Mouse (Mus musculus) heart, adult 10 weeks (tissue): ENCODE results near the gene Serpind1. TPM values are rescaled to one million over a fixed set of nuclear protein-coding genes. Genes with fewer than 3 reads are reported as not detected.

Source experiments
- polyA plus RNA-seq: library from polyadenylated mRNA; stranded (reverse); fragments of 350-450 nt; fragmentation: Illumina TruSeq; extraction: RNeasy Lipid Tissue Mini Kit (QIAGEN cat#74804); gene quantifications from one replicate; pipeline ENCODE4 v1.2.3, GENCODE M21; 2014; ENCODE audit warnings: low read depth, low replicate concordance

Serpind1 gene
- 0.42 TPM for polyA plus RNA-seq

GRCm38 (mm10) chr16:17331116-17331515 lies at the start of gene Serpind1:
TSS of gene Serpind1 (plus strand) at chr16:17331371.

Other genes starting within 250 kb of the Serpind1 start
- gene Ppil2, start 220.1 kb upstream of the Serpind1 start, polyA plus RNA-seq = 44.2 TPM
- gene 2610318N02Rik, start 206.2 kb upstream of the Serpind1 start, polyA plus RNA-seq = not detected
- 7.7 TPM for gene Sdf2l1, start 199.0 kb upstream of the Serpind1 start, polyA plus RNA-seq
- gene Ydjc, start 186.8 kb upstream of the Serpind1 start, polyA plus RNA-seq = 2.1 TPM
- gene Ccdc116, start 184.1 kb upstream of the Serpind1 start, polyA plus RNA-seq = 0.10 TPM
- gene Ube2l3, start 128.7 kb upstream of the Serpind1 start, polyA plus RNA-seq = 102 TPM
- gene Rimbp3, start 122.8 kb upstream of the Serpind1 start, polyA plus RNA-seq = not detected
- 2.0 TPM for gene Hic2, start 97.8 kb upstream of the Serpind1 start, polyA plus RNA-seq
- 4.1 TPM for gene Tmem191c, start 55.3 kb upstream of the Serpind1 start, polyA plus RNA-seq
- gene Snap29, start 74.6 kb downstream of the Serpind1 start, polyA plus RNA-seq = 20.0 TPM
- gene Pi4ka, start 74.9 kb downstream of the Serpind1 start, polyA plus RNA-seq = 62.0 TPM
- 20.1 TPM for gene Crkl, start 120.6 kb downstream of the Serpind1 start, polyA plus RNA-seq
- not detected for gene Aifm3, start 158.2 kb downstream of the Serpind1 start, polyA plus RNA-seq
- 38.3 TPM for gene Lztr1, start 177.3 kb downstream of the Serpind1 start, polyA plus RNA-seq
- gene Thap7, start 199.8 kb downstream of the Serpind1 start, polyA plus RNA-seq = 15.2 TPM
- gene Lrrc74b, start 229.9 kb downstream of the Serpind1 start, polyA plus RNA-seq = not detected
- 2.9 TPM for gene P2rx6, start 230.5 kb downstream of the Serpind1 start, polyA plus RNA-seq